In the genomic region with DNA sequence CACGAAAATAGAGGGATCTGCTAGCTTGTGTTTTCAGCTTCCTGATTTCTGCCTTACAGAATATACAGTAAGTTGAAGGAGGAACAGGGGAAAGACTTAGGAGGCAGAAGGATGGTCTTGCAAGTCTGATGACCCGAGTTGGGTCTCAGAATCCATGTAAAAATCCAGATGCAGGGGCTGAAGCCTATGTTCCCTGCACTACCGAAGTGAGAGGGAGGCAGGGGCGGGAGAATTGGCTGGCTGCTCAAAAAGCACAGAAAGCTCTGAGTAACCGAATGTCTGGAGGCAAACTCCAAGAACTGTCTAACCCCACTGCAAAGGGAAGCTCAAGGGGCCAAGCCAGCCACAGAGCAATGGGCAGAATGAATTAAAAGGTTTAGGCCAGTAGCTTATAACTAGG, we compare ENCODE assay signal across 15 mouse cellular contexts. TPM values are rescaled to one million over a fixed set of nuclear protein-coding genes. Genes with fewer than 3 reads are reported as not detected.
"Had no signal": no experiment of that assay in that cellular context is flagged by ENCODE, and none has a peak within 500 bp of the region (broad histone marks: within the 10 kb centered on the region; RNA-seq: fewer than 3 reads in every experiment).

No protein-coding gene starts in this region.

- H3K27ac ChIP-seq: kidney, postnatal 0 days; limb, embryonic 13.5 days; liver, embryonic 14.5 days; midbrain, embryonic 12.5 days; neural tube, embryonic 13.5 days; stomach, embryonic 15.5 days had no signal

- H3K9ac ChIP-seq: limb, embryonic 13.5 days; liver, embryonic 14.5 days; midbrain, embryonic 12.5 days; neural tube, embryonic 13.5 days; stomach, embryonic 15.5 days had no signal

- H3K4me3 ChIP-seq: limb, embryonic 13.5 days; midbrain, embryonic 12.5 days; neural tube, embryonic 13.5 days; stomach, embryonic 15.5 days had no signal

- ATAC-seq: midbrain, embryonic 16.5 days had no signal

- H3K4me2 ChIP-seq: limb, embryonic 13.5 days; midbrain, embryonic 12.5 days; neural tube, embryonic 13.5 days; stomach, embryonic 15.5 days had no signal

- H3K36me3 ChIP-seq: limb, embryonic 13.5 days; midbrain, embryonic 12.5 days; neural tube, embryonic 13.5 days; stomach, embryonic 15.5 days had no signal

- DNase-seq: kidney, adult 11 months; kidney, adult 9 months; kidney, postnatal 4 days; lung, adult 18-20 months; spleen, adult 18-20 months; thymus, adult 2 months; thymus, postnatal 25 days had no signal

- H3K9me3 ChIP-seq: limb, embryonic 13.5 days; midbrain, embryonic 12.5 days; neural tube, embryonic 13.5 days; stomach, embryonic 15.5 days had no signal

- H3K27me3 ChIP-seq: midbrain, embryonic 12.5 days; neural tube, embryonic 13.5 days; stomach, embryonic 15.5 days had no signal

RNA-seq across cellular contexts. Expression of gene Wipf3, which starts 41.7 kb away (rescaled TPM):
- total RNA-seq: megakaryocyte-erythroid progenitor cell, adult 5-6 weeks had no signal
